Mouse (Mus musculus) C2C12 (cell line): ENCODE results near the gene Ogfr. TPM values are rescaled to one million over a fixed set of nuclear protein-coding genes. Genes with fewer than 3 reads are reported as not detected.

Experiments
- H3K27me3 ChIP-seq: one replicate; pipeline ENCODE4 v1.6.1; 2011; ENCODE audit not compliant: control insufficient read depth, insufficient read depth, insufficient read length
- H3K36me3 ChIP-seq: one replicate; pipeline ENCODE4 v1.6.1; 2011; ENCODE audit not compliant: control insufficient read depth, insufficient read depth
- H3K4me3 ChIP-seq: one replicate; pipeline ENCODE4 v1.5.1; 2011; ENCODE audit warnings: mild to moderate bottlenecking, control low read depth; ENCODE audit not compliant: poor library complexity, insufficient read depth, severe bottlenecking
- H3K79me2 ChIP-seq: one replicate; pipeline ENCODE4 v1.6.1; 2011; ENCODE audit not compliant: control insufficient read depth, insufficient read depth
- H3K79me3 ChIP-seq: one replicate; pipeline ENCODE4 v1.6.1; 2011; ENCODE audit warnings: low read depth, control low read depth
- H3ac ChIP-seq: one replicate; pipeline ENCODE3; 2011; ENCODE audit warnings: low read depth; ENCODE audit not compliant: control insufficient read depth, insufficient read length
- CEBPB ChIP-seq: IDR thresholded peaks from one replicate; pipeline ENCODE4 v1.6.1; 2011; ENCODE audit warnings: low read depth, mild to moderate bottlenecking, control low read depth, moderate library complexity
- CTCF ChIP-seq: IDR thresholded peaks from one replicate; pipeline ENCODE4 v1.5.1; 2011; ENCODE audit not compliant: control insufficient read depth, insufficient read depth, insufficient read length
- FOSL1 ChIP-seq: IDR thresholded peaks from one replicate; pipeline ENCODE4 v1.8.0; 2011; ENCODE audit warnings: mild to moderate bottlenecking, low read length; ENCODE audit not compliant: poor library complexity, insufficient read depth, severe bottlenecking
- MAX ChIP-seq: IDR thresholded peaks from one replicate; pipeline ENCODE4 v1.6.1; 2011; ENCODE audit warnings: mild to moderate bottlenecking, control low read depth
- MYOD1 ChIP-seq: IDR thresholded peaks from one replicate; pipeline ENCODE4 v1.6.1; 2011; ENCODE audit warnings: low read depth; ENCODE audit not compliant: control insufficient read depth, insufficient read length
- MYOG ChIP-seq: IDR thresholded peaks from one replicate; pipeline ENCODE4 v1.6.1; 2011; ENCODE audit not compliant: control insufficient read depth, insufficient read length; ENCODE audit errors: extremely low read depth
- USF1 ChIP-seq: IDR thresholded peaks from one replicate; pipeline ENCODE4 v1.6.1; 2011; ENCODE audit warnings: low read depth, mild to moderate bottlenecking, control low read depth, moderate library complexity
- polyA plus RNA-seq: library from polyadenylated mRNA; unstranded; fragments of >200 nt; fragmentation: generic; extraction: Trizol; gene quantifications from one replicate; pipeline ENCODE4 v1.2.1, GENCODE M21; 2012; ENCODE audit warnings: missing spikeins

Gene Ogfr
- polyA plus RNA-seq, 1 experiment: 61.5 TPM

DNA sequence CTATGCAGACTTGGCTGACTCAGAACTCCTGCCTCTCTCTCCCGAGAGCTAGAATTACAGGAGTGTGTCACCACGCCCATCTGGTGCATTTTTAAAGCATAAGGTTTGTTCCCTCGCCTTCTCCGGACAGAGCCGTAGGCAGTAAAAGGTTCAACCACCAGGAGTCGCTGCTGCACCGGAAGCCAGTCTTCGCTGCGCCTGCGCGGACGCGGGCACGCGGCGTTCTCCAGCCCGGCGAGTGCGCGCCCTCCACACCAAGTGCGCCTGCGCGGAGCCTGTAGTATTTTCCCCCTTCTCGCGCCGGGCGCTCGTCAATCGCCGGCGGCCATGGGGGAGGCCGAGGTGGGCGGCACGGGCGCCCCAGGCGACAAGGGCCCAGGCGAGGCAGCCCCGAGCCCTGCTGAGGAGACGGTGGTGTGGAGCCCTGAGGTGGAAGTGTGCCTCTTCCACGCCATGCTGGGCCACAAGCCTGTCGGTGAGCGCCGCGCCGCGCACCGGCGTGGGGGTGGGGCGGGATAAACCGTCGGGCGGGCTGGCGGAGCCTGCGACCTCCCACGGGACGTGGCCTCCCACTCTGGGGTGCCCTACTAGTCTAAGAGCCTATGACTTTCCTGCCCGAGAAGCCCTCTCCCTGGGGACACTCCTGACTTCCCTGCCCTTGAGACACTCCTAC lies 6.4 kb upstream of the Ogfr start:
- peak overlapping the region; percentile 78 for H3ac ChIP-seq
- H3K79me2 ChIP-seq: peaks cover 18% of the 10 kb centered on the region
- H3K4me3 ChIP-seq: peak overlapping the region; percentile 74
- H3K27me3 ChIP-seq: no peaks in the 10 kb centered on the region
- TF ChIP-seq MAX (peak; percentile 87), CTCF (peak; percentile 94), CEBPB (no peak)
- peaks cover 13% of the 10 kb centered on the region for H3K36me3 ChIP-seq
- peaks cover 7% of the 10 kb centered on the region for H3K79me3 ChIP-seq

- Histone ChIP-seq H3K4me3 (peak overlapping the region; percentile 74), H3K79me2 (peaks cover 18% of the 10 kb centered on the region), H3K79me3 (peaks cover 7% of the 10 kb centered on the region), H3K27me3 (no peaks in the 10 kb centered on the region), H3K36me3 (peaks cover 13% of the 10 kb centered on the region), H3ac (peak overlapping the region; percentile 78)
- TF ChIP-seq FOSL1: no peak
- no peak for TF ChIP-seq MYOD1
- TF ChIP-seq MAX: no peak
- no peak for TF ChIP-seq MYOG
- TF ChIP-seq CEBPB: no peak
Measured at GRCm38 (mm10) chr2:180583154-180583507, 5.9 kb upstream of the Ogfr start.

- Histone ChIP-seq H3K79me2 (peaks cover 30% of the 10 kb centered on the region), H3K4me3 (peak overlapping the region; percentile 80), H3K79me3 (peaks cover 8% of the 10 kb centered on the region), H3ac (peak overlapping the region; percentile 92), H3K27me3 (no peaks in the 10 kb centered on the region), H3K36me3 (peaks cover 41% of the 10 kb centered on the region)
- TF ChIP-seq MAX: no peak
- TF ChIP-seq MYOG: no peak
- no peak for TF ChIP-seq CEBPB
- TF ChIP-seq FOSL1: no peak
- no peak for TF ChIP-seq CTCF
- no peak for TF ChIP-seq MYOD1
- TF ChIP-seq USF1: no peak
Measured at GRCm38 (mm10) chr2:180588736-180589122, 316 bp upstream of the Ogfr start.

- H3K79me3 ChIP-seq: no peaks in the 10 kb centered on the region
- TF ChIP-seq CTCF: no peak
- no peak for TF ChIP-seq MAX
- TF ChIP-seq CEBPB: no peak
- no peak for TF ChIP-seq USF1
- TF ChIP-seq FOSL1: no peak
- no peak for TF ChIP-seq MYOG
- TF ChIP-seq MYOD1: no peak
- peaks cover 18% of the 10 kb centered on the region for H3K36me3 ChIP-seq
- no peak within 1 kb of the TSS for H3ac ChIP-seq
- H3K4me3 ChIP-seq: no peak within 1 kb of the TSS
- no peaks in the 10 kb centered on the region for H3K27me3 ChIP-seq
- H3K79me2 ChIP-seq: no peaks in the 10 kb centered on the region
Measured at GRCm38 (mm10) chr2:180597490-180597889, 8.4 kb downstream of the Ogfr start, which contains the start of gene Col9a3. TSS of gene Col9a3 (plus strand) at chr2:180597790.

DNA sequence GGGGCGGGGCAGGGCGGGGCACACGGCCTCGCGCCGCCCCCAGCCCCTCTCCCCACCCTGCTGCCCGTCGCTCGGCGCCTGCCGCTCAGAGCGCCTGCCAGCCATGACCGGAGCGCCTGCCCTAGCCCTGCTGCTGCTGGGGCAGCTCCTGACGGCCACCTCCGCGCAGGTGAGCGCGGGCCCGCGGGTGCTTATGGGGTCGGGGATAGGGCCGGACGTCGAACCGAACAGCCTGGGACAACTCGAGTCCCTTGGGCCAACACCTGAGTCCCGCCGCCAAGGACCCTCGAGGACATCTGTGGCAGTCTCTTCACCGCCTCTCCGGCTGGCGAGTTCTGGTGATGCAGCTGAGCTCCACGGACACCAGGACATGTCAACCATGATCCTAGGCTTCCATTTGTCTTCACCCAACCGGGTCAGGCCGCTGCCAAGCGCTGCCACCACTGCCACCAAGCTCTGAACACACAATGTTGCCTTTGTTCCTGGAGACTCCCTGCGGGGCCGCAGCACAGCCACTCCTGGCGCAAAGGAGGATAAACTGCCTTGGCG lies 9.2 kb downstream of the Ogfr start:
- no peaks in the 10 kb centered on the region for H3K79me2 ChIP-seq
- TF ChIP-seq USF1: no peak
- no peak for TF ChIP-seq MAX
- no peak for TF ChIP-seq CEBPB
- no peak for TF ChIP-seq CTCF
- no peak for TF ChIP-seq MYOD1
- TF ChIP-seq FOSL1: no peak
- no peak for TF ChIP-seq MYOG
- peaks cover 10% of the 10 kb centered on the region for H3K36me3 ChIP-seq
- H3K79me3 ChIP-seq: no peaks in the 10 kb centered on the region
- no peak overlapping the region for H3K4me3 ChIP-seq
- H3ac ChIP-seq: no peak overlapping the region
- H3K27me3 ChIP-seq: no peaks in the 10 kb centered on the region

DNA sequence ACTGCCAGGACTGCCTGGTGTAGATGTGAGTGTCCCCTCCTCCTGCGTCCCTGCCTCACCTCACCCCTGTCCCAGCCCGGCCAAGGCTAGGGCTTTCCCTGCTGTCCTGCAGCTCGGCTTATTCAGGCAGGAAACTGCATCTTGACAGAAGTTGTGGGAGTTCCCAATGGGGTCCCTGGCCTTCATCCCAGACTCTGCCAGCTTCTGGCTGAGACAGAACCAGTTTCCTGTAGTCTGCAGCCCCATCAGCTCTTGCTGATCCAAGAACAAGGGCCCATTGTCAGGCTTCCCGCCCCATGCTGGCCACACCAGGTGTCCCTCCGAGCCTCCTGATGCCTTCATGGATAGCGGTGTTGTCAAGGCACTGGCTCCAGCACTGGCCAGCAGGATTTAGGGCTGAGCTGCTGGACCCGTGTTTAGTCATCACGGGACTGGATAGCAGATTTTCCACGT lies 11.6 kb downstream of the Ogfr start:
- Histone ChIP-seq H3K36me3 (no peaks in the 10 kb centered on the region), H3K27me3 (no peaks in the 10 kb centered on the region), H3K4me3 (no peak overlapping the region), H3ac (no peak overlapping the region), H3K79me2 (no peaks in the 10 kb centered on the region), H3K79me3 (no peaks in the 10 kb centered on the region)
- TF ChIP-seq FOSL1 (no peak), MYOG (no peak), MYOD1 (no peak), CTCF (no peak), MAX (no peak), USF1 (no peak), CEBPB (no peak)
